Mouse (Mus musculus): Measurements from ENCODE around the gene Gdap1l1.

DNA sequence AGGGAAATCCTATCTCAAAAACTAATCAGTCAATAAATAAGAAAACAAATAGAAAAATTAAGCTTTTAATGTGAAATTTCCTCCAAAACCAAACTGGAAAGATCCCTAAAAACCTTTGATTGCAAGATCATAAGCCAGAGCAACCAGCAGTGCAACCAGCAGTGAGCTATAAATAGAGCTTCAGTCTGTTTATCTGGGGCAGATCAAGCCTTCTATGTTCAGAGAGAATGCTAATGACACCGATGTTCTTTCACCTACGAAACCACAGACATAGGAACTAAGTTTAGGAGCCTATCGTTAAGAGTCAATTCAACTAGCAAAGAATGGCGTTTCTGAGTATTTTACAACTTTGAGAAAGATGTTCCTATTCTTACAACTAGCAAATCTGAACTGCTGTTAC, 26.4 kb upstream of the Gdap1l1 start:
- TF ChIP-seq MAX (IDR thresholded peaks at IDR 0.05; ENCODE audit: low read depth) (no peak), CEBPB (IDR thresholded peaks at IDR 0.05; ENCODE audit: insufficient read depth, poor library complexity, severe bottlenecking) (no peak), POLR2AphosphoS2 (IDR thresholded peaks at IDR 0.05; ENCODE audit: insufficient read length, low read depth) (no peak), POLR2A (IDR thresholded peaks at IDR 0.05; ENCODE audit: insufficient read length, low read depth) (no peak), USF1 (IDR thresholded peaks at IDR 0.05; ENCODE audit: low read depth) (no peak), MYOD1 (IDR thresholded peaks at IDR 0.05; ENCODE audit: control insufficient read depth in 1 of 3, insufficient read length in 2 of 3, low read depth in 2 of 3) (no peak), MYOG (IDR thresholded peaks at IDR 0.05; ENCODE audit: control insufficient read depth in 1 of 3, insufficient read depth in 1 of 3, insufficient read length in 2 of 3, low read depth in 2 of 3) (no peak), REST (IDR thresholded peaks at IDR 0.05; ENCODE audit: insufficient read depth, insufficient read length) (no peak), E2F4 (IDR thresholded peaks at IDR 0.05; ENCODE audit: insufficient read depth) (no peak)

Measured in myocyte (in vitro differentiated cells).